Mouse (Mus musculus) heart, postnatal 14 days (tissue): ENCODE measurements around the gene S100a4. TPM values are rescaled to one million over a fixed set of nuclear protein-coding genes. Genes with fewer than 3 reads are reported as not detected.

ENCODE experiments used
- DNase-seq, 2 experiments: peaks; one replicate each; pipeline ENCODE4 v3.0.0; 2021 to 2022
- intact Hi-C: fragments of 180-260 bp; cut with DNase I; formaldehyde crosslinking; loops from one replicate; pipeline ENCODE4 v1.15.1; 2025
- total RNA-seq, 2 experiments: library from RNA; stranded (reverse); gene quantifications; 2 replicates each; pipeline ENCODE4 v1.2.3; 2021

The S100a4 gene
- total RNA-seq, 2 experiments from 2014 or later = 12.2 to 14.3 TPM

DNA sequence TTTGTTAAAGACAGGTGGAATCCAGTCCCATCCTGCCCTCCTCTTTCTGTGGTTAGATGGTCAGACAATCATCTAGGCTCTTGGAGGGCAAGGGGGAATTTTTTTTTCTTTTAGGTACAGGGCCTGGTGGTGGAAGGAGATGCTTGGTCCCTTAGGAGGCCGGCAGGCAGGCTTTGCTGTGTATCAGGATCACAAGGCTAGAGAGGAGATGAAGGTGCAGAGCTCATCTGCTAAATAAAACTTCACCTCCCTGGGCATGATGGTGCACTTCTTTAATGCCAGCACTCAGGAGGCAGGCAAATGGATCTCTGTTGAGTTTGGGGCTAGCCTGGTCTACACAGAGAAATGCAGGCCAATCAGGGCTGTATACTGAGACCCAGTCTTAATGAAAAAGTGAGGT lies 12.3 kb downstream of the S100a4 start:
- intact Hi-C loops = loop anchor here (1.0 to 10.0 kb wide), 4 partner anchors 36 to 201 kb away; partner anchors contain the start of genes S100a7a and Snapin

GRCm38 (mm10) chr3:90617586-90617985 lies 14.0 kb downstream of the S100a4 start:
- intact Hi-C loops = loop anchor here (5.0 to 10.0 kb wide), 2 partner anchors 35 to 203 kb away; partner anchors contain the start of gene S100a7a
- no peak for DNase-seq

More for the DNA sequence above, 12.3 kb downstream of the S100a4 start:
- DNase-seq = no peak

DNA sequence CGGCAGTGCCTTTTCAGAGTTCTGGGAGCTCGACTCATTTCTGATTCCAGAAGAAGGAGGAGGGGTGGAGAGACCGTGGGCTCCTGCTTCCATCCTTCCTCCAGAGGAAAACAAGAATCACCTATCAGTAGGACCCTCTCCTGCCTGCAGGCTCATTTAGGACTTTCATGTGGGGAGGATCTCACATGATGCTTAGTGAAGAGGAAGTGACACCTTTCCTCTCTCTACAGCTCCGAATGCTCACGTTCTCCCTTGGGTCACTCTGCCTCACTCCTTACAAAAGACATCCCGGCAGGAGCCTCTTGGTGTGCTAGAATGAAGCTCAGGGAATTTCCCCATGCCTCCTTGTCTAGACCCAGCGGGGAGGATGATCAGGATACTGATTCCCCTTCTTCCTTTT lies 18.0 kb downstream of the S100a4 start:
- intact Hi-C loops = no loop called here
- DNase-seq = no peak

- peak; percentile 76 to 81 for DNase-seq
- intact Hi-C loops = no loop called here
Observed at GRCm38 (mm10) chr3:90623435-90624071, 20.0 kb downstream of the S100a4 start.

GRCm38 (mm10) chr3:90625496-90625895 lies 21.9 kb downstream of the S100a4 start:
- no peak for DNase-seq
- intact Hi-C loops = no loop called here

- DNase-seq = no peak
- intact Hi-C loops = no loop called here
Observed at GRCm38 (mm10) chr3:90626266-90627021, 22.9 kb downstream of the S100a4 start.

DNA sequence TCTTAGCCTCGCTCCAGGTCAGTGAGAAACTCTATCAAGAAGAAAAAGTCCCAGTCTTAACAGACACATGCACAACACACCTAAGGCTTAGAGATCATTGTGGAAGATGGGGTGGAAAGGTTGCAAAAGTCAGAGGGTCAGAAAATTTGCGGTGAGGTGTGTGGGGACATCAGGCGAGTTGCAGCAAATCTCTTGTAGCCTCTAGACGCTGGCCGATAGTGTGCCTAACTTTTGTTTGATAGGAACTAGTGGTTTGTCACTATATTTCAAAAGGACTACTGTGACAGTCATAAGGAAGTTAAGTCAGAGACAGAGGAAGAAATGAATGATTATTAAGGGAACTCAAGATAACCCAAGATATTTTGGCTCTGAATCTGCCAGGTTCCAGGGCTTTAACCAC lies 23.8 kb downstream of the S100a4 start:
- no peak for DNase-seq
- intact Hi-C loops = no loop called here

GRCm38 (mm10) chr3:90627807-90628206 lies 24.2 kb downstream of the S100a4 start:
- no peak for DNase-seq
- intact Hi-C loops = no loop called here

DNA sequence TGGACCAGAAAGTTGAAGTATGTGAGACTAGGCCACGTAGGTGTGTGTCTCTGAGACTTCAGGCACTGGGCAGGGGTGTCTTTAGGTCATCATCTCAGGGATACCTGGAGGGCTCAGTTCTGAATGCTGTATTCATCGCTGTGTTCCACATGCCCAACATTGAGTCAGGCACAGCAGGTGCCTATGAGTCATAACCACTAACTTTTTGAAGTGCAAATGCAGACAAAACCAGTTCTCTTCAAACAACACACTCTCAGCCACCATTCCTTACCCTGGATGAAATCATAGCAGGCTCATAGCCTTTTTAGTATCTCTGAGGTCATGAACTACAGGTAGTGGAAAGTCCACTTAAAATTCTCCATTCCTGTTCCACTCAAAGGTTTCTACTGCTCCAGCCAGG lies 25.7 kb downstream of the S100a4 start:
- DNase-seq = no peak
- intact Hi-C loops = no loop called here

DNA sequence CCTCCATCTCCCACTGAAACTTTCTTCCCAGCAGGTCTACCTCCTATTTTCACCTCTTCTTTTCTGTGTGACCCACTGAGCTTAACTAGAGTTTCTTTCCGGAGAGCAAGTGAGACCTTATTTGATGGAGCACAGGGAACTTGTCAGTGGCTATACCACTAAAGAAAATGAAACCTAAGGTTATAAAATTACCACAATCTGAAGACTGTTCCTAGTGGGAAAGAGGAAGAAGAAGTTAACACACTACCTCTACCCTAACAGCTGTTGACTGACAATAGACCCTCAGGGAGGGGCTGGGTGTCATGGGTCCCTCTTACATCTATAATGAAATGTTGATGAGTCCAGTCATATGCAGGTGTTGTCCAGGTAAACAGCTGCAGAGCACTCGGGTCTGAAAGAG lies 28.4 kb downstream of the S100a4 start:
- no peak for DNase-seq
- intact Hi-C loops = no loop called here

GRCm38 (mm10) chr3:90638511-90639275 lies 35.1 kb downstream of the S100a4 start:
- DNase-seq = no peak
- intact Hi-C loops = no loop called here

DNA sequence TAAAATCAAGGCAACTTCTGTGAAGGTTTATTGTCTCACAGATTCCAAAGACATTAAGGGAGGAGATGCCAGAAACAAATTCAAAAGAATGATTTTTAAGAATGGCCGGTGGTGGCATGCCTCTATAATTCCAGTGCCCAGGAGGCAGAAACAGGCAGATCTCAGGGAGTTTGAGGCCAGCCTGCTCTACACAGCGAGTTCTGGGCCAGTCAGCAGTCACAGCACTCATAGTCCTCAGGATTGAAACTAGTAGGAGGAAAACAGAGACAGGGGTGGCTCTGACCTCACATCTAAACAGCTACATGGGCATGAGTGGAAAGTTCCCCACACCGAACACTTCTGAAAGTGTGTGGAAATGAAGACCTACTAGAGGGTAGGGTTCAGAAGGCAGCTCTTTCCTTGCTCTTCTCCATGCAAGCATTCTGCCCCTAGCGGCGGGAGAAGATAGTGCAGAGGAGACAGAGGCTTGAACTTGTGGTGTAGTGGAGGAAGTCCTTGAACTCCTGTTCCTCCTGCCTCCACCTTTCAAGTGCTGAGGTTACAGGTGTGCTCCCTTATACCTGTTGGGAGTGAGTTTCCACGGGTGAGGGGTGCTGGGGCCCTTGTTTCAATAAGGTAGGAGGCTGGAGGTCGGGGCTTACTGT lies 36.1 kb downstream of the S100a4 start:
- intact Hi-C loops = no loop called here
- DNase-seq = peak; percentile 15 to 39

DNA sequence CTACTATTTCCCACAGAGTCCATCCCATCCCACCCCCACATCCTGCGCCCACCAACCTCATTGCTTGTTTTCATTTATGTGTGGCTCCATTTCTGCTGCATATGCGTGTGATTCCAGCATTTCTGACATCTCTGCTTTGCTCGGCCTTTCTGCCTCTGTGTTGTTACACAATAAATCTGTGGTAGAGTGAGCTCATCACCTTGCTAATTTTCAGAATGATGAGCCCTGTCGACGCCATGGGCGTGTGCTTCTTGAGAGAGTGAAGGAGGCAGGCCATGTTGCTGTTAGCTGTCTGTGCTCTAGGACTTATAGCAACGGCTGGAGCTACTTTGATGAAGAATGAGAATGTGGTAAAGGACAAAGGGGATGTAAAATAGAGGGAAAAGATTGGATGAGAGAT lies 37.4 kb downstream of the S100a4 start:
- DNase-seq = no peak
- intact Hi-C loops = no loop called here

DNA sequence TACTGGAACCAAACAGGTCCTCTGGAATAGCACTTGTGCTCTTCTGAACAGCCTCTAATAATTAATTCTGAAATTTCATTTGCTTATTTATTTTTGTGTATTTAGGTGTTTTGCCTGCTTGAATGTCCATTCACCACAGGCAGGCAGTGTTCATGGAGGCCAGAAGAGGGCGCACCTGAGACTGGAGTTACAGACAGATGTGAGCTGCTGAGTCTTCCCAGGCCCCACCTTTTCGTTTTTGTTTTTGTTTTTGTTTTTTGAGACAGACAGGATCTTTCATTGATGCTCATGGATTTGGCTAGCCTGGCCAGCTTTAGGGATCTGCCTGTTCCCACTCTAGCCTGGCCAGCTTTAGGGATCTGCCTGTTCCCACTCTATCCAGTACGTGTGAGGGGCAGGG lies 40.6 kb downstream of the S100a4 start:
- intact Hi-C loops = no loop called here
- DNase-seq = peak; percentile 52 to 66

DNA sequence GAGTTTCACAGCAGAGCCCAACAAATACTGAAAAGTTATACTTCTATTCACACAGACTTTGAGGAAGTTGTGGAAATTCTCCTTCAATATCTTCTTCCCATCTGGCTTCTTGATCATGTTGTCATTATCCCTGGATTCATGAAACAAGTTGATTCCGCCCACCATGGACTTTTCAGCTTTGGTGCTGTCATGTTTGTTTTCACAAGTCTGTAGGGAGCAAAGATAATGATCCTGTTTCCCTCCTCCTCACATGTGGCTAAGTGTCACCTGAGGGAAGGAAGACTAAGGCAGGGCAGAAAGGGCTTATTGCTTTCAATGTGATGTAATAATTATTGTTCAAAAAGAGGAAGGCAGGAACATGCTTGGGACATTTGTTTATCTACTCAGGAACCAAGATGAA lies 43.7 kb downstream of the S100a4 start:
- intact Hi-C loops = no loop called here
- DNase-seq = no peak

DNA sequence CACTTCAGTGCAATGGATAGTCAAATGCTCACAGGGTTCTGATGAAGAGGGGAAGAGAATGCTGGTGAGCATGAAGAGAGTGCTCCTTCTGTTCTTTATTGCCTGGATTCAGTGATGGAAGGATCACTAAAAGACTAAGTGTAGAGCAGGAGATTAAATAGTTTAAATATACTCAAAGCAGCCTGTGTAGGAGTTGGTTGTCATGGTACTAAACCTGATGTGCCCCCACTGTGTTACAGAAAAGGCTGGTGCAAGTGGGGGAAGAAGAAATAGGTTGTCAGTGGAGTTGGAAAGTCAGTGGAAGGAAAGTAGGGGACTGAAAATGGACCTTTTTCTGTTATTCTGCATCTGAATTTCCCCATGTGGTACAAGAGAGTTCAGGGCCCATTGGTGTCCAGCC lies 45.4 kb downstream of the S100a4 start:
- DNase-seq = no peak
- intact Hi-C loops = no loop called here

DNA sequence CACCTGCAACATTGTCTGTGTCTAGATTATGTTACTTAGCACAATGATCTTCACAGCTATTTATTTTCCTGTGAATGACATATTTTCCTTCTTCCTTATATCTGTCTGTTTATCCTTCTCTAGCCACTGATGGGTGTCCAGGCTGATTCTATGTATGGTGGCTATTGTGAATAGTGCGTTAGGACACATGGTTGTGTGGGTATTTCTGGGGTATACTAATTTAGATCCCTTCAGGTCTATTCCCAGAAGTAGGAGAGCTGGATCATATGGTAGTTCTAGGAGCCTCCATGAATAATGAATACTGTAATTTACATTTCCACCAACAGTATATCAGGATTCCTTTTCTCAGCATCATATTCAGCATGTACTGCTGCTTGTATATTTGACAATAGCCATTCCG lies 46.3 kb downstream of the S100a4 start:
- DNase-seq = no peak
- intact Hi-C loops = loop anchor here (5.0 to 10.0 kb wide), 3 partner anchors 33 to 235 kb away; no protein-coding TSS in a partner anchor

DNA sequence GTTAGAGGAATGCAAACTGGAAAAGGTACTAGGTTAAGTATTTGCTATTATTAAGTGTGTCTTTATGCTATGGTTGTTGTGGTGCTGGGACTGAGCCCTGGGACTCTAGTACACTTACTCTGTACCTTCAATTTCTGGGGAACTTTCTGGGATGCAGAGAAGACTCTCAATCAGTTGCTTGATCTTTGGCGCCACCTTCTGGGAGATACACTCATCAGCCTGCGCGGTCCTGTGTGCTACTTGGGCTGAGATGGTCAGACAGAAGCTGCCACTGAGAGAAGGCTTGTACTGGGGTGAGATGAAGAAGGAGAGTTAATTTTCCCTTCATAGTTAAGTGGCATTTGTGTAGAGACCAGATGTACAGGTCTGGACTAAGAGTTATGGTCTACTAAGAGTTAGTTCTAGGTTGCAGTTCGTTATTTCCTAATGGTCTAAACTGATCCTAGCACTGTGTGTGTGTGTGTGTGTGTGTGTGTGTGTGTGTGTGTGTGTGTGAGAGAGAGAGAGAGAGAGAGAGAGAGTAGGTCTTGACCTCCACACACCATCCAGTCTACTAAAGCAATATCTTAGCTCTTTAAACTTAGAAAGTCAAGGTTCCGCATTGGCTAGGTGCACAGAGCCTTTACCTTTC lies 49.4 kb downstream of the S100a4 start:
- DNase-seq = peak; percentile 71 to 82
- intact Hi-C loops = loop anchor here (5.0 to 10.0 kb wide), 3 partner anchors 36 to 238 kb away; no protein-coding TSS in a partner anchor

GRCm38 (mm10) chr3:90653717-90654116 lies 50.1 kb downstream of the S100a4 start, which contains the start of gene S100a7a:
S100a7a (plus strand) TSS chr3:90654017.
- DNase-seq = no peak
- intact Hi-C loops = loop anchor here (5.0 to 10.0 kb wide), 3 partner anchors 36 to 239 kb away; no protein-coding TSS in a partner anchor
